Mouse (Mus musculus): ENCODE results near the gene Abcc1. TPM values are rescaled to one million over a fixed set of nuclear protein-coding genes. Genes with fewer than 3 reads are reported as not detected.
A peak's percentile ranks its signal among the peaks of the same experiment; 100 is the strongest.

The Abcc1 gene
- polyA plus RNA-seq, 1 experiment from 2014 or later, result 17.9 TPM

DNA sequence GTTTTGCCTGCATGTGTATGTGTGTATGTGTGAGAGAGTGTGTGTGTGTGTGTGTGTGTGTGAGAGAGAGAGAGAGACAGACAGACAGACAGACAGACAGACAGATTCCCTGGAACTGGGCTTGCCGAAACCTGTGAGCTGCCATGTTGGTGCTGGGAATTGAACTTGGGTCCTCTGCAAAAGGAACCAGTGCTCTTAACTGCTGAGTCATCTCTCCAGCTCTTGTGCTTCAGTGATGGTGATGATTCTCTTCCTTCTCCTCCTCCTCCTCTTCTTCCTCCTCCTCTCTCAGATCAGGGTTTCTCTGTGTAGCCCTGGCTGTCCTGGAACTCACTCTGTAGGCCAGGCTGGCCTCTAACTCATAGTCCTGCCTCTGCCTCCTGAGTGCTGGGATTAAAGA is 4.7 kb downstream of the Abcc1 start:
- no peak overlapping the region for H3K4me3 ChIP-seq (ENCODE audit: low read depth, low read length)
- 100% methylated on average over 1 of the region's 1 CpGs for WGBS
- no peak overlapping the region for H3K9ac ChIP-seq (replicated peaks; ENCODE audit: low read depth, low read length)
- H3K9me3 ChIP-seq (ENCODE audit: control insufficient read depth, low read depth, low read length), result no peaks in the 10 kb centered on the region
- H3K27ac ChIP-seq (ENCODE audit: low read length), result no peak overlapping the region
- ATAC-seq (ENCODE audit: insufficient number of reproducible peaks, insufficient read depth, low FRiP score, low read depth), result no peak
- H3K27me3 ChIP-seq (ENCODE audit: control insufficient read depth, insufficient read depth, low read length), result no peaks in the 10 kb centered on the region
- H3K4me1 ChIP-seq (ENCODE audit: control insufficient read depth, insufficient read depth, low read length), result peaks cover 7% of the 10 kb centered on the region
- H3K36me3 ChIP-seq (ENCODE audit: control insufficient read depth, insufficient read depth, low read length), result no peaks in the 10 kb centered on the region
- H3K4me2 ChIP-seq (replicated peaks; ENCODE audit: low read depth, low read length), result no peak overlapping the region

DNA sequence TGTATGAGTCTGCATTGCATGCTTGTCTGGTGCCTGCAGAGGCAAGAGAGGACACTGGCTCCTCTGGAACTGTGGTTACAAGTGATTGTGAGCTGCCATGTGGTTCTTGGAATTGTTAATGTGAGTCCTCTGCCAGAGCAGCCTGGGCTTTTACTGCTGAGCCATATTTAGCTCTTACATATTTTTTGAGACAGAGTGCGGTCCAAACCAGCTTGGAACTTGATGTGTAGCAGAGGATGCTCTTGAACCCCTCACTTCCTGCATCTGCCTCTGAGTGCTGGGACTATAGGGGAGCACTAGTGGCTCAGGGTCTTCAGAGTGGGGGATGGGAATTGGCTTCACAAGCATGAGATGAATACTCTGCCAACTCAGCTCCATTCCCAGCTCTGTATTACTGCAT is 10.0 kb downstream of the Abcc1 start:
- no peaks in the 10 kb centered on the region for H3K36me3 ChIP-seq (ENCODE audit: control insufficient read depth, insufficient read depth, low read length)
- no peak overlapping the region for H3K4me3 ChIP-seq (ENCODE audit: low read depth, low read length)
- H3K4me2 ChIP-seq (replicated peaks; ENCODE audit: low read depth, low read length), result no peak overlapping the region
- peaks cover 8% of the 10 kb centered on the region; the same call in 1 of the 2 replicates for H3K4me1 ChIP-seq (ENCODE audit: control insufficient read depth, insufficient read depth, low read length)
- H3K9me3 ChIP-seq (ENCODE audit: control insufficient read depth, low read depth, low read length), result no peaks in the 10 kb centered on the region
- no peak overlapping the region for H3K9ac ChIP-seq (replicated peaks; ENCODE audit: low read depth, low read length)
- no peak for ATAC-seq (ENCODE audit: insufficient number of reproducible peaks, insufficient read depth, low FRiP score, low read depth)
- H3K27me3 ChIP-seq (ENCODE audit: control insufficient read depth, insufficient read depth, low read length), result no peaks in the 10 kb centered on the region
- no peak overlapping the region for H3K27ac ChIP-seq (ENCODE audit: low read length)
- 56% methylated on average over 1 of the region's 1 CpGs for whole genome bisulfite sequencing

DNA sequence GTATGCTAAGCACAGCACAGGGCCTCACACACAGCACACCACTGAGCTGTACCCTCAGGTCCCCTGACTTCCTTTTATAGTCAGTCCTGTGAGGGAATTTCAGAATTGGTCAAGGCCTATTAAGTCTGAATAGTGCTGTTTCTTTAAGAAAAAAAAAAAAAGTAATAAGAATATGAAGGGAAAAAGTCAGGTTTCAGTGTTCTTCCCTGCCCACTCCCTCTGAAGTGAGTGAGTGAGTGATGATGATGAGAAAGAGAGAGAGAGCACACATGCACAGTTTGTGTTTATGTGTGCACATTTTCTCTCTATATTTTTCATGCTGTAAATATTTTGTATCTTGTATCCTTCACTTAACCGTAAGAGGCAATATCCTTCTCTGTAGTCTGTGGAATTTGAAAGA is 11.0 kb downstream of the Abcc1 start:
- no peak for ATAC-seq (ENCODE audit: insufficient number of reproducible peaks, insufficient read depth, low FRiP score, low read depth)
- Histone ChIP-seq H3K4me2 (replicated peaks; ENCODE audit: low read depth, low read length) (0 out of 2 replicates have a peak overlapping the region, but pooled peaks have one; percentile 10), H3K27ac (ENCODE audit: low read length) (peak overlapping the region; percentile 83; the same call in 1 of the 2 replicates), H3K36me3 (ENCODE audit: control insufficient read depth, insufficient read depth, low read length) (no peaks in the 10 kb centered on the region), H3K4me3 (ENCODE audit: low read depth, low read length) (no peak overlapping the region), H3K9ac (replicated peaks; ENCODE audit: low read depth, low read length) (no peak overlapping the region), H3K4me1 (ENCODE audit: control insufficient read depth, insufficient read depth, low read length) (peaks cover 8% of the 10 kb centered on the region; the same call in 1 of the 2 replicates), H3K9me3 (ENCODE audit: control insufficient read depth, low read depth, low read length) (no peaks in the 10 kb centered on the region), H3K27me3 (ENCODE audit: control insufficient read depth, insufficient read depth, low read length) (no peaks in the 10 kb centered on the region)
- WGBS, result 25% methylated on average over 1 of the region's 1 CpGs

DNA sequence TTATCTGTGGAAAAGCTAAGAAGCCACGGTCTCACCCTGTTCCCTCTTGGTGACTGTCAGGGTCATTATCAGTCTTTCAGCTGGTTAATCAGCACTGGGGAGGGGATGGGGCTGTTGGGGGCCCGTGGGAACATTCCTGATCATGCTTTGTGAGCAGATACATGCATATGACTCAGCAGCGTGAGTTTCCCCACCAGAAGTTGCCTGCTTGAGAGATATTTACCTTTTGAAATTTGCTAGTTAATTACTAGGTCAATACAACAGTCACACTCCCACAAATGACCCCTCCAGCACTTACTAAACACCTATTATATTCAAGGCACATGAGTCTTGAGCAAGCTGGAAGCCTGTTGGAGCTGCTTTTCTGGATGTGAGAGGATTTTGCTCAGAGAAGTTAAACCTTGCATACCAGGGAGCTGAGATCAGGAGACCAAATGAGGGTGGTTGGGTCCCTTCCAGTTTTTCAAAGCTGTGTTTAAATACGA is 11.5 kb downstream of the Abcc1 start:
- peak; percentile 59 for ATAC-seq (ENCODE audit: insufficient number of reproducible peaks, insufficient read depth, low FRiP score, low read depth)
- Histone ChIP-seq H3K27me3 (ENCODE audit: control insufficient read depth, insufficient read depth, low read length) (no peaks in the 10 kb centered on the region), H3K9me3 (ENCODE audit: control insufficient read depth, low read depth, low read length) (no peaks in the 10 kb centered on the region), H3K4me2 (replicated peaks; ENCODE audit: low read depth, low read length) (0 out of 2 replicates have a peak overlapping the region, but pooled peaks have one; percentile 10), H3K36me3 (ENCODE audit: control insufficient read depth, insufficient read depth, low read length) (no peaks in the 10 kb centered on the region), H3K9ac (replicated peaks; ENCODE audit: low read depth, low read length) (no peak overlapping the region), H3K4me3 (ENCODE audit: low read depth, low read length) (no peak overlapping the region), H3K27ac (ENCODE audit: low read length) (peak overlapping the region; percentile 83; the same call in 1 of the 2 replicates), H3K4me1 (ENCODE audit: control insufficient read depth, insufficient read depth, low read length) (peaks cover 8% of the 10 kb centered on the region; the same call in 1 of the 2 replicates)
- WGBS, result 32% methylated on average over 4 of the region's 4 CpGs

DNA sequence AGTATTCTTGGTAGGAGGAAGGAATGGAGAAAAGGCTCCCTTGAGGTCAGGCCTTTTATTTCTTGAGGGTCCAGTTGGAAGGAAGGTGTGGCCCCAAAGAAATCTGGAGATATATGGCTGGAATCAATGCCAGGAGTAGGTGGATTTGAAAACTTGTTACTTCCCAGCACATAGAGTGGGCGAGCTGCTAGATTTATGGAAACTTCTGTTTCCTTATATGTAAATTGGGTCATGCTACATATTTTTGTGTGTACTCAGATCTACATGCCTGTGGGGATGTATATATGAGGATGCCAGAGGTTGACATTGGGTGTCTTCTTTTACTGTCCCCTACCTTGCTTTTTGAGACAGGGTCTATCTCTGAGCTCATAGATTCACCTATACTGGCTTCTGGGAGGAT is 14.6 kb downstream of the Abcc1 start:
- no peaks in the 10 kb centered on the region for H3K36me3 ChIP-seq (ENCODE audit: control insufficient read depth, insufficient read depth, low read length)
- no peaks in the 10 kb centered on the region for H3K27me3 ChIP-seq (ENCODE audit: control insufficient read depth, insufficient read depth, low read length)
- H3K4me3 ChIP-seq (ENCODE audit: low read depth, low read length), result no peak overlapping the region
- H3K9ac ChIP-seq (replicated peaks; ENCODE audit: low read depth, low read length), result no peak overlapping the region
- no peak overlapping the region for H3K4me2 ChIP-seq (replicated peaks; ENCODE audit: low read depth, low read length)
- H3K4me1 ChIP-seq (ENCODE audit: control insufficient read depth, insufficient read depth, low read length), result peaks cover 8% of the 10 kb centered on the region; the same call in 1 of the 2 replicates
- no peak overlapping the region for H3K27ac ChIP-seq (ENCODE audit: low read length)
- ATAC-seq (ENCODE audit: insufficient number of reproducible peaks, insufficient read depth, low FRiP score, low read depth), result no peak
- H3K9me3 ChIP-seq (ENCODE audit: control insufficient read depth, low read depth, low read length), result no peaks in the 10 kb centered on the region
- WGBS, result 92% methylated on average over 1 of the region's 1 CpGs

DNA sequence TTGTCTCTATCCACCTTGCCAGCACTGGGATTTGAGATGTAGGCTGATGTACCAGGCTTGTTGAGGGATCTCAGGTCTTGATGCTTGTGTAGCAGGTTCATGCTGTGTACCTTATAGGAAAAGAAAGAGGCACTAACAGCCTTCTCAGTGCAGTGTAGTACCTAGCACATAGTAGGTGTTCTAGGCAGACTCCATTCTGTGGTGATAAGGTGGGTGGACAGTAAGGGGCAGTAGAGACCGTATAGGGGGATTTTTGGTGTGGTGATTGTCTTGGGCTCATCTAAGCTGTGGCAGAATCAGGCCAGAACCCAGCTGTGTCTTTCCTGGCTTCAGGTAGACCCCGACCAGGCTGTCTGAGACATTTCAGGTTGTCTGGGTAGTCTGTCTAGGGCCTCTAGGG is 15.0 kb downstream of the Abcc1 start:
- Histone ChIP-seq H3K36me3 (ENCODE audit: control insufficient read depth, insufficient read depth, low read length) (no peaks in the 10 kb centered on the region), H3K9me3 (ENCODE audit: control insufficient read depth, low read depth, low read length) (no peaks in the 10 kb centered on the region), H3K4me2 (replicated peaks; ENCODE audit: low read depth, low read length) (no peak overlapping the region), H3K27ac (ENCODE audit: low read length) (no peak overlapping the region), H3K9ac (replicated peaks; ENCODE audit: low read depth, low read length) (no peak overlapping the region), H3K27me3 (ENCODE audit: control insufficient read depth, insufficient read depth, low read length) (no peaks in the 10 kb centered on the region), H3K4me1 (ENCODE audit: control insufficient read depth, insufficient read depth, low read length) (peaks cover 8% of the 10 kb centered on the region; the same call in 1 of the 2 replicates), H3K4me3 (ENCODE audit: low read depth, low read length) (no peak overlapping the region)
- 81% methylated on average over 2 of the region's 2 CpGs for WGBS
- no peak for ATAC-seq (ENCODE audit: insufficient number of reproducible peaks, insufficient read depth, low FRiP score, low read depth)

DNA sequence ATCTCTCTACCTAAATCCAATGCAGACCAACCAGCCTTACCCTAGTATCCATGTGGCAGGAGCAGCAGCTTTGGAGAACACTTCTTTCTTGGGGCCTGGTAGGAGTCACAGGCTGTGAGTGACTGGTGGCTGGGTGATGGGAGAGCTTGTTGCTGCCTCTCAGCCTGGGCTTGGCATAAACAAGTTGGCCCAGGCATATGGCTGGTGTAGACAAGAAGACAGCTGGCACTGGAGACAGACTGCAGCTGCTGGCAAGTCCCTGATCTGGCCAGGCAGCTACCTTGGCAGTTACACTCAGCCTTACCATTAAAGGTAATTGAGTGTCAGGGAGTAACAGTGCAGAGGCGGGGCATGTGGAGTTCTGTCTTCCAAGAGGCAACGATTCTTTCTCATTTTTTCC is 16.0 kb downstream of the Abcc1 start:
- H3K4me3 ChIP-seq (ENCODE audit: low read depth, low read length), result no peak overlapping the region
- no peaks in the 10 kb centered on the region for H3K9me3 ChIP-seq (ENCODE audit: control insufficient read depth, low read depth, low read length)
- H3K27me3 ChIP-seq (ENCODE audit: control insufficient read depth, insufficient read depth, low read length), result no peaks in the 10 kb centered on the region
- peak; percentile 61; the same call in 1 of the 2 replicates for ATAC-seq (ENCODE audit: insufficient number of reproducible peaks, insufficient read depth, low FRiP score, low read depth)
- H3K4me2 ChIP-seq (replicated peaks; ENCODE audit: low read depth, low read length), result no peak overlapping the region
- WGBS, result 53% methylated on average over 2 of the region's 2 CpGs
- H3K27ac ChIP-seq (ENCODE audit: low read length), result peak overlapping the region; percentile 66
- no peak overlapping the region for H3K9ac ChIP-seq (replicated peaks; ENCODE audit: low read depth, low read length)
- H3K4me1 ChIP-seq (ENCODE audit: control insufficient read depth, insufficient read depth, low read length), result peaks cover 6% of the 10 kb centered on the region; the same call in 1 of the 2 replicates
- H3K36me3 ChIP-seq (ENCODE audit: control insufficient read depth, insufficient read depth, low read length), result no peaks in the 10 kb centered on the region

DNA sequence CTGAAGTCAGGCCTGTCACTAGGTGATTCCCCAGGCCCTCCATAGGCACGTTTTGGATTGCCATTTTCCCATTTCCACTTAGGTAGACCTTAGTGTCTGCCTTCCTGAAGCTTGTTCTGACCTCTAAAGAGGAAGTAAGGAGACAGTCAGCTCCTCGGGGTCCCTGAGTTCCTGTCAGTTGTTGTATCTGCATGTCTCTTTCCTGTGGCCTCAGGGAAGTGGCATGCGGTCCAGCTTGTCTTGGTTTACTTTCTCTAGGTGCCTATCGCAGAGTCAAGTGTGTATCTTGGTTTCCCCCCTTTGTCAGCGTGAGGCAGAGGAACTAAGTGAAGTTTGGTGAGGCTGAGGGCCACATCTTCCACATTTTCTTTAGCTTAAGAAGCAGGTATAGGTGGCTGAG is 17.3 kb downstream of the Abcc1 start:
- Histone ChIP-seq H3K4me1 (ENCODE audit: control insufficient read depth, insufficient read depth, low read length) (no peaks in the 10 kb centered on the region), H3K9me3 (ENCODE audit: control insufficient read depth, low read depth, low read length) (no peaks in the 10 kb centered on the region), H3K4me2 (replicated peaks; ENCODE audit: low read depth, low read length) (no peak overlapping the region), H3K9ac (replicated peaks; ENCODE audit: low read depth, low read length) (no peak overlapping the region), H3K4me3 (ENCODE audit: low read depth, low read length) (no peak overlapping the region), H3K27ac (ENCODE audit: low read length) (no peak overlapping the region), H3K27me3 (ENCODE audit: control insufficient read depth, insufficient read depth, low read length) (no peaks in the 10 kb centered on the region), H3K36me3 (ENCODE audit: control insufficient read depth, insufficient read depth, low read length) (no peaks in the 10 kb centered on the region)
- no peak for ATAC-seq (ENCODE audit: insufficient number of reproducible peaks, insufficient read depth, low FRiP score, low read depth)
- WGBS, result 84% methylated on average over 5 of the region's 5 CpGs

DNA sequence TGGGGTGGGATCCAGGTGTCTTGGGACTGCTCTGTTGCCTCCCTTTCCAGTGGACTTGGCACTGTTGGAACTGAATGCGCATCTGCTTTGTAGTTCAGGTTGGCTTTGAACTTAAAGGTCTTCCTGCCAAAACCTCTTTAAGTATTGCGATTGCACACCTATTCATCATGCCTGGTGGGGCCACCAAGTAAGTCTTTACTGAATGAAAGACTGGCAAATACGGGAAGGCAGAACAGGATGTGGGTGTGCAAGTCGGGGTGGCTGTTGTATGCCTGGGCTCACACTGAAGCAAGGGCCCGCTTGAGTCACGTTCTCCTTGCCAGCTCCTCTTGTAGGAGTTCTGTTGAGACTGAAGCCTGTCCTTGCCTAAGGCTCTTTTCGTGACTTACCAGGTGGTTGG is 18.5 kb downstream of the Abcc1 start:
- Histone ChIP-seq H3K9me3 (ENCODE audit: control insufficient read depth, low read depth, low read length) (no peaks in the 10 kb centered on the region), H3K27me3 (ENCODE audit: control insufficient read depth, insufficient read depth, low read length) (no peaks in the 10 kb centered on the region), H3K27ac (ENCODE audit: low read length) (no peak overlapping the region), H3K9ac (replicated peaks; ENCODE audit: low read depth, low read length) (no peak overlapping the region), H3K4me1 (ENCODE audit: control insufficient read depth, insufficient read depth, low read length) (no peaks in the 10 kb centered on the region), H3K4me2 (replicated peaks; ENCODE audit: low read depth, low read length) (no peak overlapping the region), H3K4me3 (ENCODE audit: low read depth, low read length) (no peak overlapping the region), H3K36me3 (ENCODE audit: control insufficient read depth, insufficient read depth, low read length) (no peaks in the 10 kb centered on the region)
- WGBS, result 84% methylated on average over 7 of the region's 7 CpGs
- no peak for ATAC-seq (ENCODE audit: insufficient number of reproducible peaks, insufficient read depth, low FRiP score, low read depth)

Data from stomach, embryonic 14.5 days (tissue).